Mouse (Mus musculus) neural tube, embryonic 11.5 days (tissue): ENCODE measurements around the gene Osbpl3. TPM values are rescaled to one million over a fixed set of nuclear protein-coding genes. Genes with fewer than 3 reads are reported as not detected.

ENCODE experiments used
- ATAC-seq: fragments of 200-750 bp; cut with Nextera tagmentation; 2 replicates; pipeline ENCODE4 v1.8.0; 2017; ENCODE audit warnings: moderate number of reproducible peaks, mild to moderate bottlenecking, moderate TSS enrichment, moderate library complexity; ENCODE audit not compliant: insufficient read depth, low FRiP score, low TSS enrichment
- DNase-seq: peaks from one replicate; pipeline ENCODE4 v3.0.0-alpha.2; 2015; ENCODE audit warnings: low spot score
- H3K27ac ChIP-seq: fragments of 300-500 bp; sonication (generic); 2 replicates; pipeline ENCODE4 v1.5.1; 2014; ENCODE audit warnings: low read depth, mild to moderate bottlenecking, low read length
- H3K27me3 ChIP-seq: fragments of 300-500 bp; sonication (generic); 2 replicates; pipeline ENCODE4 v1.6.1; 2014; ENCODE audit warnings: mild to moderate bottlenecking, low read length, mixed read lengths; ENCODE audit not compliant: control insufficient read depth, insufficient read depth
- H3K36me3 ChIP-seq: fragments of 300-500 bp; sonication (generic); 2 replicates; pipeline ENCODE4 v1.6.1; 2014; ENCODE audit warnings: mild to moderate bottlenecking, low read length, moderate library complexity, mixed read lengths; ENCODE audit not compliant: control insufficient read depth, insufficient read depth
- H3K4me1 ChIP-seq: fragments of 300-500 bp; sonication (generic); 2 replicates; pipeline ENCODE4 v1.6.1; 2014; ENCODE audit warnings: low read length, mixed read lengths; ENCODE audit not compliant: control insufficient read depth, insufficient read depth
- H3K4me2 ChIP-seq: fragments of 300-500 bp; sonication (generic); 2 replicates; pipeline ENCODE4 v1.6.1; 2014; ENCODE audit warnings: low read depth, mild to moderate bottlenecking, moderate library complexity
- H3K4me3 ChIP-seq: fragments of 300-500 bp; sonication (generic); 2 replicates; pipeline ENCODE4 v1.5.1; 2014; ENCODE audit warnings: low read depth, low read length
- H3K9ac ChIP-seq: fragments of 300-500 bp; sonication (generic); 2 replicates; pipeline ENCODE4 v1.6.1; 2014; ENCODE audit warnings: mild to moderate bottlenecking, low read length
- H3K9me3 ChIP-seq: fragments of 300-500 bp; sonication (generic); 2 replicates; pipeline ENCODE4 v1.6.1; 2016; ENCODE audit warnings: low read length; ENCODE audit not compliant: control insufficient read depth
- WGBS: fragments of 180-500 bp; shearing (Covaris S2); extraction: QIAGEN DNeasy Blood & Tissue Kit; methylation state at CpG from one replicate; pipeline ENCODE4 v1.1.7; 2014; 5-methylcytosine and 5-hydroxymethylcytosine counted together
- polyA plus RNA-seq: library from polyadenylated mRNA; unstranded; fragments of >200 nt; fragmentation: Nextera tagmentation; extraction: Ambion mirVana; gene quantifications from 2 replicates; pipeline ENCODE4 v1.2.1, GENCODE M21; 2014

Osbpl3 gene
- polyA plus RNA-seq, 1 experiment from 2014 or later, result 5.0 TPM

DNA sequence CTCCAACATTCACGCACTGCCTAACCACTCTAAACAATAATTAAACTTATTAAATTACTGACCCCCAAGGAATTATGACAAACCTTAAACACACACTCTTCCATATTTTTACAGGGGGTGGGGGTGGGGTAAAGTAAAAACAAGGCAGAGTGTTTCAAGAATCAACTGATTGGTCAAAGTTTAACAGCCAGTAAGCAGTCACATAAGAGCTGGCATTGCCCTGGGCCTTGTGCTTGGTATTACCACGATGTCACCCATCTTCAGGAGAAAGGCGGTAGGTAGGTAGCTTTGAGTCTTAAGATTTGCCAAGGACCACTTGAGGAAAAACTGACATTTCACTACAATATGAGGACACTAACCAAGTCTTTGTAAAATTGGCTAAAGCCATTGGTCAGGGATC, 105.1 kb downstream of the Osbpl3 start:
- no peaks in the 10 kb centered on the region for H3K27me3 ChIP-seq
- no peak overlapping the region for H3K4me2 ChIP-seq
- H3K4me1 ChIP-seq, result no peaks in the 10 kb centered on the region
- no peak for ATAC-seq
- no peak overlapping the region for H3K4me3 ChIP-seq
- no peak overlapping the region for H3K27ac ChIP-seq
- no peak overlapping the region for H3K9ac ChIP-seq
- no peaks in the 10 kb centered on the region for H3K36me3 ChIP-seq
- DNase-seq, result no peak
- 91% methylated on average over 3 of the region's 3 CpGs for WGBS
- H3K9me3 ChIP-seq, result no peaks in the 10 kb centered on the region

DNA sequence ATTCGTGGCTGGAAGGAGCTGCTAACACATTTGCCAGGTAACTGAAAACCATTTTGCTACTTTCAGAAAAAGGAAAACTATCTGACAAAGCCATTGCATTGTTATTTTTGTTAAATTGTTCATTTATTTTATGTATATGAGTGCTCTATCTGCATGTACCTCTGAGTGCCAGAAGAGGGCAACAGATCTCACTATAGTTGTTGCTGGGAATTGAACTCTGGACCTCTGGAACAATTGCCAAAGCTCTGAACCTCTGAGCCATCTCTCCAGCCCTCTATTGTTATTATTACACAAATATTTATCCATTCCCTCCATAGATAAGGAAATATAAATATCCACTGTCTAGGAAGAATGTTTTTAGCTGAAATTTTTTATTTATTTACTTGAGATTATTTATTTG, 107.4 kb downstream of the Osbpl3 start:
- no peak overlapping the region for H3K27ac ChIP-seq
- H3K9me3 ChIP-seq, result no peaks in the 10 kb centered on the region
- no peaks in the 10 kb centered on the region for H3K36me3 ChIP-seq
- H3K4me1 ChIP-seq, result no peaks in the 10 kb centered on the region
- WGBS, result 92% methylated on average over 1 of the region's 1 CpGs
- H3K27me3 ChIP-seq, result no peaks in the 10 kb centered on the region
- H3K9ac ChIP-seq, result no peak overlapping the region
- ATAC-seq (no peak), DNase-seq (no peak)
- no peak overlapping the region for H3K4me3 ChIP-seq
- H3K4me2 ChIP-seq, result no peak overlapping the region

- no peak overlapping the region for H3K9ac ChIP-seq
- ATAC-seq, result no peak
- H3K36me3 ChIP-seq, result no peaks in the 10 kb centered on the region
- H3K4me3 ChIP-seq, result no peak overlapping the region
- 93% methylated on average over 7 of the region's 7 CpGs for WGBS
- no peaks in the 10 kb centered on the region for H3K27me3 ChIP-seq
- no peaks in the 10 kb centered on the region for H3K9me3 ChIP-seq
- H3K27ac ChIP-seq, result no peak overlapping the region
- H3K4me2 ChIP-seq, result no peak overlapping the region
- no peaks in the 10 kb centered on the region for H3K4me1 ChIP-seq
- no peak for DNase-seq
Measured at GRCm38 (mm10) chr6:50346204-50346603, 109.8 kb downstream of the Osbpl3 start.

- Histone ChIP-seq H3K4me1 (no peaks in the 10 kb centered on the region), H3K4me2 (no peak overlapping the region), H3K27ac (no peak overlapping the region), H3K9ac (no peak overlapping the region), H3K9me3 (no peaks in the 10 kb centered on the region), H3K4me3 (no peak overlapping the region), H3K27me3 (no peaks in the 10 kb centered on the region), H3K36me3 (no peaks in the 10 kb centered on the region)
- WGBS, result 67% methylated on average over 5 of the region's 5 CpGs
- DNase-seq, result no peak
- no peak for ATAC-seq
Measured at GRCm38 (mm10) chr6:50340226-50340906, 115.6 kb downstream of the Osbpl3 start.

DNA sequence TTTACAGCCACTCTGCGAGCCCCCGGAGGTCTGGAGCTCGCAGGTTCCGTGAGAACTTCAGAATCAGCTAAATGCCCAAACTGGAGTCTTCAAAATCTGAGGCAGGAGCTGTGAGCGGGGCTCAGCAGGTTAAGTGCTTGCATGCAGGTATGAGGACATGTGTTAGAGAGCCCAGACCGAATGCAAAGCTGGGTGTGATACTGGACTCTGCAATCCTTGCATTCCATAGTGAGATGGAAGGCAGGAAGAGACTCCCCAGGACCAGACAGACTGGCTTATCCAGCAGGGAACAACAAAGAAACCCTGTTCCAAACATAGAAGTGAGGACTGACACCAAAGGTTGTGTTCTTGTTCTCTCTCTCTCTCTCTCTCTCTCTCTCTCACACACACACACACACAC, 118.6 kb downstream of the Osbpl3 start:
- Histone ChIP-seq H3K27me3 (no peaks in the 10 kb centered on the region), H3K4me1 (no peaks in the 10 kb centered on the region), H3K9me3 (no peaks in the 10 kb centered on the region), H3K27ac (no peak overlapping the region), H3K36me3 (no peaks in the 10 kb centered on the region), H3K4me2 (no peak overlapping the region), H3K9ac (no peak overlapping the region), H3K4me3 (no peak overlapping the region)
- DNase-seq, result no peak
- 86% methylated on average over 6 of the region's 6 CpGs for WGBS
- no peak for ATAC-seq

GRCm38 (mm10) chr6:50336376-50336775, 119.6 kb downstream of the Osbpl3 start:
- no peak overlapping the region for H3K4me2 ChIP-seq
- H3K36me3 ChIP-seq, result no peaks in the 10 kb centered on the region
- H3K27ac ChIP-seq, result no peak overlapping the region
- ATAC-seq (no peak), DNase-seq (no peak)
- H3K9me3 ChIP-seq, result no peaks in the 10 kb centered on the region
- H3K4me3 ChIP-seq, result no peak overlapping the region
- no peaks in the 10 kb centered on the region for H3K27me3 ChIP-seq
- no peak overlapping the region for H3K9ac ChIP-seq
- 91% methylated on average over 2 of the region's 2 CpGs for WGBS
- H3K4me1 ChIP-seq, result no peaks in the 10 kb centered on the region

DNA sequence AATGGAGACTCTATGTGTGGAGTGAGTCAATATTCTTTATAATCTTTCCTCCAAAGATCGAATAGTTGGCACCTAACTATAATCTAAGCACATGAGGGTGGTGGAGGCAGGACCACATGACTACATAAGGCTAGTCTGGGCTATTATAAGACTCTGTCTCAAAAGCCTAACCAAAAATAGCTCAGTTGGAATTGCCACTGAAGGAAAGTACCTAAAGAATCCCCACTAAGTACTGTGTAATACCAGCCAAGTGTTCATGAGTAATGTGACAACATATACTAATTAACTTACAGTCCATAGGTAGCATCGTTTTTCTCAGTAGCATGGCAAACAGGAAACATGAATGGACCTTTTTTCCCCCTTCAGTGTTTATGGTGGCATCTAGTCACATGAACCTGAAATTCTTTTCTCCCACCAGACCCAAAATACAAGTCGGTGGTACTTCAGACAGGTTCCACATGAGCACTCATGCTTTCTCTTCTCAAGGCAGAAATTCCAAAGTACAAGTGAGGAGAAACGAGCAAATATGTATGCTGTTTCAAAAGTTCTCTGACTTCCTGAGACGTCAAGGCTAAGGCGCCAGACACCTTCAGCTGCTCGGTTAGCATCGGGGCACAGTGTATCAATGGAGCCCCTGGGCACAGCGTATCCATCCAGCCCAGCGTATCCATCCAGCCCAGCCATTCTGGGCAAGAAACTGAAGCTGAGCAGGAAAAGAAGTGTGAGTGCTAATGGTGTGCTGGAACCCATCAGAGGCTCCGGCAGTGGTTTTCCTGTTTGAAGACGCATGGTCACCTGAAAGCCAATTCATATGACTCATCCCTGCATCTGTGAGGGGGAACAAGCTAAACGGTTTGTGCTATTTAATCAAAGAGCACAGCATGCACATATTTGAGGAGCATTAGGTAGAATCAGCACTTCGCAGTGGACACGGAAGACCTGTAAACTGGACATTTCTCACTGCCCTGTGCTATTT, 120.9 kb downstream of the Osbpl3 start:
- Histone ChIP-seq H3K27me3 (no peaks in the 10 kb centered on the region), H3K9ac (no peak overlapping the region), H3K27ac (no peak overlapping the region), H3K4me3 (no peak overlapping the region), H3K9me3 (no peaks in the 10 kb centered on the region), H3K4me1 (no peaks in the 10 kb centered on the region), H3K4me2 (no peak overlapping the region), H3K36me3 (no peaks in the 10 kb centered on the region)
- DNase-seq (no peak), ATAC-seq (no peak)
- WGBS, result 93% methylated on average over 15 of the region's 15 CpGs

GRCm38 (mm10) chr6:50333346-50333745, 122.7 kb downstream of the Osbpl3 start:
- 87% methylated on average over 6 of the region's 6 CpGs for WGBS
- H3K9me3 ChIP-seq, result no peaks in the 10 kb centered on the region
- ATAC-seq, result no peak

DNA sequence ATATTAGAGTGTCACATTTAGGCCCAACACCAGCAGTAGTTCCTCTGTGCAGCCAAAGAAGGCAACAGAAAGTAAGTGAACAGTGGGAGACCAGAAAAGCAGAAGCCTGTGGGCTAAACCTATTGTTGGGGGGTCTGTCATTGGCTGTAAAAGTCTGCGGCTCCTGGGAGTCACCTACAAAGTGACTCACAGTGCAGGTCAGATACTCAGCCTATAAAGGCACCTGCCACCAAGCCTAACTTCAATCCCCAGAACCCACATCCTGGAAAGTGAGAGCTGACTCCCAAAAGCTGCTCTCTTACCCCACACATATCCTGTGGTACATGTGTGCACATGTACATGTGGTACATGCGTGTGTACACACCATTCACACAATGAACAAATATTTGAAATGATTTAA, 124.5 kb downstream of the Osbpl3 start:
- no peak overlapping the region for H3K27ac ChIP-seq
- H3K4me2 ChIP-seq, result no peak overlapping the region
- WGBS, result 86% methylated on average over 2 of the region's 2 CpGs
- no peaks in the 10 kb centered on the region for H3K36me3 ChIP-seq
- H3K4me1 ChIP-seq, result no peaks in the 10 kb centered on the region
- H3K4me3 ChIP-seq, result no peak overlapping the region
- H3K27me3 ChIP-seq, result no peaks in the 10 kb centered on the region
- H3K9me3 ChIP-seq, result no peaks in the 10 kb centered on the region
- no peak for ATAC-seq
- no peak overlapping the region for H3K9ac ChIP-seq
- DNase-seq, result no peak

More at GRCm38 (mm10) chr6:50333346-50333745, 122.7 kb downstream of the Osbpl3 start:
- Histone ChIP-seq H3K27me3 (no peaks in the 10 kb centered on the region), H3K4me1 (no peaks in the 10 kb centered on the region), H3K27ac (no peak overlapping the region), H3K9ac (no peak overlapping the region), H3K36me3 (no peaks in the 10 kb centered on the region), H3K4me3 (no peak overlapping the region), H3K4me2 (no peak overlapping the region)
- no peak for DNase-seq
